In the genomic region with DNA sequence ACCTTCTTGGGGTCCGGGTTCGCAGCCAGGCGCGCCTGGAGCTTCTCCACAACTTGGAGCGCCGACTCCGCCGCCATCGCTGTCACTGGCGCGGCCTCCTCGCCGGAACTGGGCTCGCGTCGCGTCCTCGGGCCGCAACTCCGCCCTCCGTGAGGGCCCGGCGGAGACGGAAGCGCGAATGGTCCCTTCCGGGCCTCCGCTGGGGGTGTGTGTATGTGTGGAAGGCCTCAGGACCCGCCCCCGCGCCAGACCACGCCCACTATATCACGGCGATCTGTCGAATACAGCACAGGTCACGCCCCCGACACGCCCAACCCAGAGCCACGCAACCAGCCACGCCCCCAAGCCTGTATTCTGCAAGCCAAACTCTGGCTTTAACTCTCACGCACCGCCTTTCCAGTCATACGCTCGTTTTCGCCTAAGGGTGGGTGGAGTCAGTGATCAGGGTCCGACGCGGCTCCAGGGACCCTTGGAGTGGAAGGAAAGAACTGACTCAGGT, we compare ENCODE assay signal across 8 mouse cellular contexts. TPM values are rescaled to one million over a fixed set of nuclear protein-coding genes. Genes with fewer than 3 reads are reported as not detected.
A peak's percentile ranks its signal among the peaks of the same experiment; 100 is the strongest.
DNase-seq lines count a peak whose midpoint lies in the region; ATAC-seq lines count a peak whose summit lies in the region.

Gene Eloa (minus strand): TSS at position 215 of the 499 bp plus-strand sequence.

- under 1% methylated on average over 45 of the region's 48 CpGs for WGBS in hindbrain, embryonic 16.5 days
- 2% methylated on average over 40 of the region's 48 CpGs for WGBS in macrophage (ENCODE audit: missing documents)

- H3K36me3 ChIP-seq in hindbrain, embryonic 16.5 days (ENCODE audit: control insufficient read depth, insufficient read depth, low read length) = no peaks in the 10 kb centered on the region
- no peaks in the 10 kb centered on the region for H3K36me3 ChIP-seq in macrophage (ENCODE audit: inconsistent target)

- H3K27ac ChIP-seq in hindbrain, embryonic 16.5 days (ENCODE audit: low read depth, low read length) = peak within 1 kb of the TSS; percentile 87
- peak within 1 kb of the TSS; percentile 83 for H3K27ac ChIP-seq in macrophage

- H3K9ac ChIP-seq in hindbrain, embryonic 16.5 days (ENCODE audit: low read depth, low read length) = peak within 1 kb of the TSS; percentile 97

- ATAC-seq in hindbrain, embryonic 16.5 days = peak; percentile 99

- DNase-seq in WW6 (ENCODE audit: low read depth, low spot score) = peak; percentile 98
- DNase-seq in cerebellum, postnatal 4 days (ENCODE audit: low spot score in 2 of 2) = peak; percentile 98
- DNase-seq in gastrocnemius, adult 18-20 months (ENCODE audit: low spot score) = peak; percentile 100
- peak; percentile 99 for DNase-seq in left cerebral cortex, adult 18-20 months (ENCODE audit: low spot score in 2 of 2)
- DNase-seq in right cerebral cortex, adult 18-20 months = peak; percentile 99
- peak; percentile 99 for DNase-seq in urinary bladder, postnatal 10 days (ENCODE audit: low spot score)

- no peaks in the 10 kb centered on the region for H3K27me3 ChIP-seq in hindbrain, embryonic 16.5 days (replicated peaks; ENCODE audit: control insufficient read depth, insufficient read depth, low read length)

- H3K4me2 ChIP-seq in hindbrain, embryonic 16.5 days (ENCODE audit: low read length) = peak within 1 kb of the TSS; percentile 98

- peaks cover 46% of the 10 kb centered on the region for H3K79me2 ChIP-seq in macrophage (ENCODE audit: inconsistent target)

- H3K4me3 ChIP-seq in hindbrain, embryonic 16.5 days (ENCODE audit: low read length) = peak within 1 kb of the TSS; percentile 98
- H3K4me3 ChIP-seq in macrophage (ENCODE audit: inconsistent target) = peak within 1 kb of the TSS; percentile 89

- peaks cover 11% of the 10 kb centered on the region for H3K4me1 ChIP-seq in hindbrain, embryonic 16.5 days (ENCODE audit: control insufficient read depth, insufficient read depth, low read depth, low read length)

- no peaks in the 10 kb centered on the region for H3K9me3 ChIP-seq in hindbrain, embryonic 16.5 days (ENCODE audit: control insufficient read depth, low read length)

RNA-seq across cellular contexts. Expression of gene Eloa, which starts in this region (rescaled TPM):
- total RNA-seq in gastrocnemius, adult 18-20 months (2021) = 10 to 100 TPM; 62.0 to 62.3 TPM
- polyA plus RNA-seq in hindbrain, embryonic 16.5 days (2015; fragmentation: Nextera tagmentation; extraction: Ambion mirVana) = 25.0 and 27.1 TPM in 2 replicates
- total RNA-seq in left cerebral cortex, adult 18-20 months (2021) = 10 to 100 TPM; 25.6 to 26.0 TPM
- total RNA-seq in macrophage (2018; cell fraction: chromatin; rRNA removed) = 10 to 100 TPM; 18.4 to 67.4 (median 37.6) TPM
- total RNA-seq in macrophage (2018; cell fraction: cytosol; rRNA removed) = 100 to 1,000 TPM in 1 of 26 experiments, 10 to 100 TPM in 25; 45.3 to 103 (median 79.2) TPM
- 10 to 100 TPM; 30.2 to 99.8 (median 57.5) TPM for total RNA-seq in macrophage (2018; cell fraction: nucleus; rRNA removed)
- polyA plus RNA-seq in macrophage (2018) = 60.5 to 79.3 TPM (median 67.6 TPM) in 3 replicates

Comparison
In these comparisons a context has a peak if more than half of its experiments do, and no peak if none do; other contexts are left out.
1. Peak in every context shown above with its lines: DNase-seq, ATAC-seq, H3K4me3 ChIP-seq and H3K27ac ChIP-seq.